Mouse (Mus musculus): Measurements from ENCODE around the gene Ddi2.

Gene Ddi2

GRCm38 (mm10) chr4:141654509-141654908 lies 68.7 kb downstream of the Ddi2 start:
- DNase-seq (ENCODE audit: low spot score in 2 of 2), result no peak

- no peak for DNase-seq (ENCODE audit: low spot score in 2 of 2)
Measured at GRCm38 (mm10) chr4:141653813-141654212, 69.4 kb downstream of the Ddi2 start.

GRCm38 (mm10) chr4:141653044-141653443 lies 70.2 kb downstream of the Ddi2 start:
- no peak for DNase-seq (ENCODE audit: low spot score in 2 of 2)

GRCm38 (mm10) chr4:141651944-141652343 lies 71.3 kb downstream of the Ddi2 start:
- no peak for DNase-seq (ENCODE audit: low spot score in 2 of 2)

DNA sequence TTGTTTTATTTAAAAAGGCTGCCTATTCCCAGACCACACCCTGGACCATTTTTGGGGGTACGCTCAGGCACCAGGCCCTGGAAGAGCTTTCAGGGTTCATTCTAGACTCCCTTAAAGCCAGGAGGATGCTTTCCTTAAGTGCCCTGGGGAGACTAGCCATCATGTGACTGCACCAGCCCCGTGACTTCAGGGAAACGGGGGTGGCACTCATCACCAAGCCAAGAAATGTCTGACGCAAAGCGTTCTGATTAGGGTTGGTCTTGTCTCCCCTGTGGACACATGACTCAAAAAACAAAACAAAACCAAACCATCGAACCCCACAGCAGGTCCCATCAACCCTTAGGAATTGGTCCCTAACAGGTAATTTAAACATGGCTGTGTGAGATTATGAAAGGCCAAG lies 71.9 kb downstream of the Ddi2 start:
- no peak for DNase-seq (ENCODE audit: low spot score in 2 of 2)

DNA sequence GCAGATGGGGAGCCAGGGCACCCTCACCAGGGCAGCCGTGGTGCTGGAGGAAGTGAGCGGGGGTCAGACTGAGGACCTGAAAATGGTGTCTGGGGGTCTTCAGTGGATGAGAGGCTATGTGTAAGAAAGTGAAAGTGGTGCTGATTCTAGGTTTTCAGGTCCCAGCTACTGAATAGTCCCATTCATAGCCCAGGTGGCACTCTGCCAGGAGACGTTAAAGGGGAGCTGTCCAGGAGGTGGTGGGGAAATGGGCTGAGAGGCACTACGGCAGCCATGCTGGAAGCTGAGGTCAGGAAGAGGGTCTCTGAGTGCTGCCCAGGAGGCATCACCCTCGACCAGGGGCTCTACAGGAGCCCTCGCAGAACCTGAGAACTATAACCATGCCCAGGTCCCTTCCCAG lies 74.0 kb downstream of the Ddi2 start:
- no peak for DNase-seq (ENCODE audit: low spot score in 2 of 2)

GRCm38 (mm10) chr4:141648262-141648661 lies 75.0 kb downstream of the Ddi2 start:
- DNase-seq (ENCODE audit: low spot score in 2 of 2), result no peak

- no peak for DNase-seq (ENCODE audit: low spot score in 2 of 2)
Measured at GRCm38 (mm10) chr4:141647187-141647586, 76.0 kb downstream of the Ddi2 start.

DNA sequence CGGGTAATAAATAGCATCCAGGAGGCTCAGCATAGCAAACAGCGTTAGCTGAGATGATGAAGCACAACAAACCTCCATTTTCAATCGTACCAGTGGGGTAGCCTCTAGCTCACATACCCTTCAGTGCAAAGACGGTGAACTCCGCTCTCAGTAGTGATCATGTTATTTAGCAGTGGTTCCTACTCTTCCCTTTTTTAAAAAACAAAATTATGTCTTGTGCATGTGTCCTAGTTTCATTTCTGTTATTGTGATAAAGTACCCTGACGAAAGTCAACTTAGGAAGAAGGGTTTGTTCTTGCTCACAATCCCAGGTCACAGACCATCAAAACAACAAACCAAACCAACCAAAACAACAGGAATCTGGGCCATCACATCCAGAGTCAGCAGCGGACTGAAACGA lies 77.2 kb downstream of the Ddi2 start:
- no peak for DNase-seq (ENCODE audit: low spot score in 2 of 2)

DNA sequence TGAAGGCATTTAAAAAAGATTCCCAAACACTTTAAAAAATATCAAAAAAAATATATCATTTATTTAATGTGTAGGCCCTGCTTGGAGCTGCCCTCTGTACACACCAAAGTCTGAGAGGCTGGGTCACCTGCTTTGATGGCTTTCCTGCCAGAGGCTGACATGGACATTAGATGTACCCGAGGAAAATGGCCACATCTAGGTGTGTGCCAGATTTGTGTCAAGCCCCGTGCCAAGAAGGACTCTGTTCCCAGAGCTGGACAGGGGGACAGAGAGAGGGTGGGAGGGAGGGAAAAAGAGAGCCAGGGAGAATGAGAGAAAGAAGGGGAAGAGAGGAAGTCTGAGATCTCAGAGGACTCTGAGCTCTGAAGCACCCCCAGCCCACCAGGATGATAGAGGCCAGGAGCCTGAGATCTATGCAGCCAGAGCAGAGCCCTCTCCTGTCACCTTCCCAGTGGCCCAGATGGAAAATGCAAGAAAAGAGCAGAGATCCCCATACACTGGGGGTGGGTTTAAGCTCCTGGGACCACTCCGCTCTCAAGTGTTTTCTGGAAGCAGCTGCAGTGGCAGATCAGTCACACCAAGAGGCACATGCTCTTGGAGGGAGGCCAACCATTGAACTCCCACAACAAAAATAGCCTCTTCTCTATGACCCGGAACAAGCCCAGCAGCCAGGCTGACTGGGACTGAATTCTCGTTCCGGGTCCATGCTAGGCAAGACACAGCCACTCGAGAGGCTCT lies 79.9 kb downstream of the Ddi2 start:
- no peak for DNase-seq (ENCODE audit: low spot score in 2 of 2)

GRCm38 (mm10) chr4:141641961-141642811 lies 81.0 kb downstream of the Ddi2 start:
- no peak for DNase-seq (ENCODE audit: low spot score in 2 of 2)

DNA sequence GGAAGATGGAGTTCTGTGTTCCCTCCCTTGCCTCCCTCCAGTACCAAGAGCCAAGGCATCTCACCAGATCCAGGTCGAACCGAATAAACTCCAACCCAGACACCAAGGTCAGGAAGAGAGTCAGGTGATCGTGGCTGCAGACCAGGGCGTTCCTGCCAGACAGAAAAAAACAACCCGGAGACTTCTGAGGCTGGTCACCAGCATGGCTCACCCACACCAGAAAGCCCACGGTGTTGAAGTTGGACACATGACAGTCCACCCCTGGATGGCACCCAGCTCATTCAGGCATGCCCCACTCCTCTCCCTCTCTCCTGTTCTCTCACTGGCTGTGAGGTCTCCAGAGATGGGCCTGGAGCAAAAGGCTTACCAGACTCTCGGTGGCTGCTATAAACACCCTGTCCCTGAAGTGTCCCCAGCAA lies 81.9 kb downstream of the Ddi2 start:
- DNase-seq (ENCODE audit: low spot score in 2 of 2), result no peak

DNA sequence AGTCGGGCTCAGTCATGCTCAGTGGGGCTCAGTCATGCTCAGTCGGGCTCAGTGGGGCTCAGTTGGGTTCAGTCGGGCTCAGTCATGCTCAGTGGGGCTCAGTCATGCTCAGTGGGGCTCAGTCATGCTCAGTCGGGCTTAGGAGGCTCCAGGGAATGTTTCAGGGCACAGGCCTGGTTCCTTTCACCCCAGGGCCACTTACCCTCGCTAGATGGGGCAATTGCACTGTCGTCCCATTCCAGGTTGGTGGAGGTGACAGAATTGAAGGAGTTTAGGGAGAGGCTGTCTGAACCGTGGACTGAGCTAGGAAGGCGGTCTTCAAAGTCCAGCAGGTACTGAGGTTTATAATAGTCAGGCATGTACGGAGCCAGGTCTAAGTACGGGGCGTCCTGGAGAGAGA lies 83.7 kb downstream of the Ddi2 start:
- DNase-seq (ENCODE audit: low spot score in 2 of 2), result no peak

DNA sequence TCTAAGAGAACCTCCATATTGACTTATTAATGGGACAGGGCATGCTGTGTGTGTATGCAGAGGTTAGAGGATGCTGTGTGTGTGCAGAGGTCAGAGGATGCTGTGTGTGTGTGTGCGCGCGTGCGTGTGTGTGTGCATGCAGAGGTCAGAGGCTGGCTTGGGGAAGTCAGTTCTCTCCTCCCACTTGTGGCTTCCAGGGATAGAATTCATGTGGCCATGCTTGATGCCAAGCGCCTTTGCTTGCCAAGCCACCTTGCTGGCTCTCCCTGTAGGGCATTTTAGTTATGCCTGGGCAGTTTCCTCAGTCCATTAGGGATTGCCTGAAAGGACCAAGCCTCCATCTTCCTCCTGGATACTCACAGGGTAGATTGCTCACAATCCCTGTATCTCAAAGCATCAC lies 86.5 kb downstream of the Ddi2 start:
- DNase-seq (ENCODE audit: low spot score in 2 of 2), result no peak

DNA sequence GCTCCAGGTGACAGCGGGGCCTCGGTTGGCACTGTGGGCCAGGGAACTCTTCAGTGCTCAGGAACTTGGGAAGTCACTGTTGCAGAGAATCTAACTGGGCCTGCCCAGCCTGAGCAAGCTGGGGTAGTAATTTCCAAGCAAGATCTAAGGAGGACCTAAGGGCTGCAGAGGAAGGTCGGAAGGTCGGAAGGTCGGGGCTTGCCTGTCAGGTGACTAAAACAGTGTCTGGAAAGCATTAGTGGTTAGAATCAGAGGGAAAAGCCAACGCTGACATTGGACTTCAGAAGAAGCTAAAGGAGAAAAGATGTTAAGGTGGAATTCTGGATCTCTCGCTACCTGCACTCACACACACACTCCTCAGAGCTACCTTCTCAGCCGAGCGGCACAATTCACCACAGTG lies 87.2 kb downstream of the Ddi2 start:
- DNase-seq (ENCODE audit: low spot score in 2 of 2), result no peak

DNA sequence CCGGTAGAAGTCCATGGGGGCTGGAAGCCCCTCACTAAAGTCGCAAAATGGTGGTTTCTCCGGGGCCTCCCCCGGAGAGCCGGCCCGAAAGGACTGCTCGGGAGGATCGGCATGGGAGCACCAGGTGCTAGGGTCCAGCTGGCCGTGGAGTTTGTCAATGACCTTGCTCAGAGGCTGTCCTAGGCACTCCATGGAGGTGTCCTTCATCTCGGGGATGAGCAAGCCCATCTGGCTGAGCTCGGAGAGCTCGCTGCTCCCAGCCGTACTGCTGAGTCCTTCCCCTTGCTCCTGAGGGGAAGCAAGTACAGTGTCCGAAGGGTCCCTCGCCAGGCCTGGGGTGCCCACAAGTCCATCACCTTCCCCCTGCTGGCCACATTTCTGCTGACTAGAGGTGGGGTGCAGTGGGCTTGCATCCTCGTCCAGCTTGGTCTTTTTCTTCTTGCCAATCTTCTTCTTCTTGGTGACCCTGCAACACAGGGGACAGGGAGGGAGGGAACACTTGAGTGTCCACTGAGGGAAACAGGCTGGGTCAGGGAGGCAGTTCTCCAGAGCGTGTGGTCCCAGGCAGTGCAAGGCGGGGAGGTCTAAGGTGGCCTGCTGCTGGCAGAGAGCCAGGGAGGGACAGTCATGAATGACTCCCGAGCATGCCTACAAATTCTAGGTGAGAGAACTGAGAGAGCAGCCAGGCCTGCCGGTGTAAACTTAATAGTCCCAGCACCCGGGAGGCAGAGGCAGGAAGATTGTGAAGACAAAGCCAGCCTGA lies 90.9 kb downstream of the Ddi2 start:
- DNase-seq (ENCODE audit: low spot score in 2 of 2), result no peak

GRCm38 (mm10) chr4:141631250-141631649 lies 92.0 kb downstream of the Ddi2 start:
- DNase-seq (ENCODE audit: low spot score in 2 of 2), result no peak

DNA sequence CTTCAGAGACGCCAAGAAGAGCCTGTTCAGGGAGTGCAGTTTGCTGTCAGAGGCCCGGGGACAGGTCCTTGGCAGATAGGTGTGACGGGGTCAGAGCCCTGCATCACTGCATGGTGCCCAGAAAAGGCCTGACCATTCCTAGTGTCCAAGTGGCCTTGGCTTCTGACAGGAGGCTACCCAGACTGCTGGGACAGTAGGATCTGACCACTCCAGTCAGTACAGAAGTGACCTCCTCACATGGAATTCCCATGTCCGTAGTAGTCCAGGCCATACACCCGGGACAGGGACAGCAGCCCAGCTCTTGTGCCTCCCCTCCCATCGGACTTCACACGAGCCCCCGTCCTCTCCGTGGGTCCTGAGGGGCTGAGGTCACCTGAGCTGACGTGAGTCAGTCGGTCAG lies 93.2 kb downstream of the Ddi2 start:
- DNase-seq (ENCODE audit: low spot score in 2 of 2), result no peak

DNA sequence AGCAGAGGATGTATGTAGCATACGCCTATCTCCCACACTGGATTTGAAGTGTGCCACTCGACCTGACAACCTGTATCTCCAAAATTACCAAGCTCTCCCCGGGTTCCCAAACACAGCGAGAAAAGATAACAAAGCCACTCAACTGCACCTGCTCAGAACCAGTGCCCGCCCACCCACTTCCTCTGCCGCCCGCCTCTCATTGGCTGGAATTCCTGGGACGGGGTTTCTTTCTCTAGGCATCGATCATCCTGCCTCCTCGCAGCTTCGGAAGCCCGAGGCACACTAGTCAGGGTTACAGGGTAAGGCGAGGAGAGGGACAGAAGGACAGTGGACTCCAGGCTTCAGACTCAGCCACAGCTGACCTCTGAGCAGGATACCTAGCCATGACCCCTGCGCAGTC lies 94.6 kb downstream of the Ddi2 start:
- no peak for DNase-seq (ENCODE audit: low spot score in 2 of 2)

All from urinary bladder, postnatal 4 days (tissue).